Mouse (Mus musculus) limb, embryonic 14.5 days (tissue): Measurements from ENCODE around the gene Iqck. TPM values are rescaled to one million over a fixed set of nuclear protein-coding genes. Genes with fewer than 3 reads are reported as not detected.

Experiments
- ATAC-seq: fragments of 200-750 bp; cut with Nextera tagmentation; 2 replicates; pipeline ENCODE4 v1.8.0; 2017; ENCODE audit warnings: low read depth, moderate number of reproducible peaks, moderate TSS enrichment; ENCODE audit not compliant: low FRiP score
- DNase-seq: peaks from one replicate; pipeline ENCODE4 v3.0.0-alpha.2; 2015; ENCODE audit warnings: low spot score
- H3K27ac ChIP-seq: fragments of 300-500 bp; sonication (generic); replicated peaks from 2 replicates; pipeline ENCODE4 v1.5.1; 2014; ENCODE audit warnings: low read depth, mild to moderate bottlenecking, low read length, moderate library complexity, mixed read lengths
- H3K27me3 ChIP-seq: fragments of 300-500 bp; sonication (generic); 2 replicates; pipeline ENCODE4 v1.6.1; 2014; ENCODE audit warnings: low read length, mixed read lengths; ENCODE audit not compliant: control insufficient read depth, insufficient read depth
- H3K36me3 ChIP-seq: fragments of 300-500 bp; sonication (generic); 2 replicates; pipeline ENCODE4 v1.6.1; 2014; ENCODE audit warnings: mild to moderate bottlenecking, low read length, moderate library complexity, mixed read lengths; ENCODE audit not compliant: control insufficient read depth, insufficient read depth
- H3K4me1 ChIP-seq: fragments of 300-500 bp; sonication (generic); 2 replicates; pipeline ENCODE4 v1.6.1; 2014; ENCODE audit warnings: antibody characterized with exemption, low read length, mixed read lengths; ENCODE audit not compliant: control insufficient read depth, insufficient read depth
- H3K4me2 ChIP-seq: fragments of 300-500 bp; sonication (generic); replicated peaks from 2 replicates; pipeline ENCODE4 v1.6.1; 2014; ENCODE audit warnings: low read depth, mild to moderate bottlenecking, low read length, moderate library complexity; ENCODE audit not compliant: severe bottlenecking
- H3K4me3 ChIP-seq: fragments of 300-500 bp; sonication (generic); replicated peaks from 2 replicates; pipeline ENCODE4 v1.5.1; 2014; ENCODE audit warnings: low read length
- H3K9ac ChIP-seq: fragments of 300-500 bp; sonication (generic); 2 replicates; pipeline ENCODE4 v1.6.1; 2014; ENCODE audit warnings: mild to moderate bottlenecking, low read depth, low read length, moderate library complexity; ENCODE audit not compliant: severe bottlenecking
- H3K9me3 ChIP-seq: fragments of 300-500 bp; sonication (generic); 2 replicates; pipeline ENCODE4 v1.6.1; 2016; ENCODE audit warnings: low read length; ENCODE audit not compliant: control insufficient read depth
- POLR2A ChIP-seq: fragments of 200-500 bp; IDR thresholded peaks from 2 replicates; pipeline ENCODE4 v1.8.0; 2012; ENCODE audit warnings: inconsistent platforms, mild to moderate bottlenecking, moderate library complexity, borderline replicate concordance; ENCODE audit not compliant: insufficient read depth, insufficient read length; ENCODE audit errors: extremely low read depth
- WGBS: fragments of 180-500 bp; shearing (Covaris S2); extraction: QIAGEN DNeasy Blood & Tissue Kit; methylation state at CpG from one replicate; pipeline ENCODE4 v1.1.7; 2014; 5-methylcytosine and 5-hydroxymethylcytosine counted together
- polyA plus RNA-seq, 2 experiments: library from polyadenylated mRNA; depleted of rRNA in 1 of 2; stranded (reverse) in 1 of 2; unstranded in 1 of 2; fragments of >200 nt; fragmentation: Nextera tagmentation in 1 of 2; extraction: Ambion mirVana in 1 of 2; gene quantifications; 2 replicates each; pipeline versions ENCODE4 v1.2.1 to v1.2.3; 2012 to 2014

Gene Iqck
- polyA plus RNA-seq, 2 experiments = 2.5 to 2.8 TPM

DNA sequence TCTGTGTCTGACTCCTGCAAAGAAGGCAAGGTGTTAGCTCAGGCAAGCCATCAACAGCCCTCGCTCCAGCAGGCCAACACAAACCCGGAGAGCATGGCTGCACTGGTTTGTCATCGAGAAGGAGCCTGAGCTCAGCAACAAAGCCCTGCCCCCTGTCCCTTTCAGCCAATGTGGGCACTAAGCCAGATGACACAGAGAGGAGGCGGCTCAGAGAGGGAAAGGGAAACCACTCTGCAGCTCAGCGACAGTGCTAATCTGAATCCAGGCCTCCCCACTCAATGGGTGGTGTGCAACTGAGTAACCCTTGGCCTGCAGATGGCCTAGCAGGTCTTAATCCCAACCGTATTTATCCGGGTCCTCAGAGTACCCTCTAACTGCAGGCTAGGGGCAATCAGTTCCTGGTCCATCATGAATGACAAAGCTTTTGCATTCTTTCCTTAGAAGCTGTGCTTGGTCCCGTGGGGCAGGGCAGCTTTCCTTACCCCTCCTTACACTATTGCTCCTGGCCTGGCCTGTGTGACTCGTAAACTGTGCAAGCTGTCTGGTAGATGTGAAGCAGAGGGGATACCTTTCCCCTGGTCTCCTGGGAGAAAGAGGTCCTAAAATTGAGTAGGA lies 4.8 kb upstream of the Iqck start:
- H3K27me3 ChIP-seq = no peaks in the 10 kb centered on the region
- 85% methylated on average over 9 of the region's 9 CpGs for WGBS
- no peak for TF ChIP-seq POLR2A

DNA sequence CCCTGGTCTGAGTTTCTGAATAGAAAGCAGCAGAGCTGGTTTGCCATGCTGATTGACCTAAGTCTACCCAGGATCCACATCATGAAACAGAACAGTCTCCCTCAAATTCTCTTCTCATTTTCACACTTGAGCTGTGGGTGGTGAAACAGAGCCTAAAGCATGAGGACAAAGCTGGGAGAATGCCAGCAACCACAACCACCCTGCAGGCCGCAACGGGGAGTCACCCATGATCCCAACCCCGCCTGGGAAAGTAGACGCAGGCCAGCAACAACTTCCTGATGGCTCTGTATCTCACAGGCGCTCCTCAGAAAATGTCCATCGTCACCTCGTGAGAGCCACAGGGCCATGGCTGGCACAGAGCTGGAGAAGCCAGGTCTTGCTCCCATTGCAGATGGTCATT lies 4.0 kb upstream of the Iqck start:
- 92% methylated on average over 7 of the region's 7 CpGs for WGBS
- TF ChIP-seq POLR2A = no peak

More for the DNA sequence above, 4.8 kb upstream of the Iqck start:
- peaks cover 73% of the 10 kb centered on the region for H3K36me3 ChIP-seq
- no peak overlapping the region for H3K9ac ChIP-seq
- DNase-seq (no peak), ATAC-seq (no peak)
- H3K4me2 ChIP-seq = no peak overlapping the region
- peaks cover 3% of the 10 kb centered on the region for H3K4me1 ChIP-seq
- H3K4me3 ChIP-seq = no peak overlapping the region
- H3K27ac ChIP-seq = no peak overlapping the region
- no peaks in the 10 kb centered on the region for H3K9me3 ChIP-seq

DNA sequence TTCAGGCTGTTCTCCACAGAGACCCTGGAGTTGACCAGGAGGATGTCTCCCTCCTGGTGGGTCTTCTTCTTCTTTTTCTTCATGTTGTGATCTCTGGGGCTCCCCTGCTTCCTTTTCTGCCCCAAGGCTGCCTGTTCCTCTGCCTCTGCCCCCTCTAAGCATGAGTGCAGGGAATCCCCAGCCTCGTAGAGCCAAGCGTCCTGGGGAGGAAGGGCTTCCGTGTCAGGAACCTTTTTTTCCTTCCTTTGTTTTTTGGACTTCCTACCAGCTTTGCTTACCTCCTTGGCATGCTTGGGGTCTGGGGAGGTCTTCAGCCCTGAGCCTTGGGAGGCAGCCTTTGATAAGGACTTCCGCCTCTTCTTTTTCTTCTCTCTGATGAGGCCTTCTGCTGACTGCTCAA lies 2.9 kb upstream of the Iqck start:
- peaks cover 54% of the 10 kb centered on the region for H3K36me3 ChIP-seq

More for the DNA sequence above, 4.0 kb upstream of the Iqck start:
- Histone ChIP-seq H3K4me1 (peaks cover 7% of the 10 kb centered on the region), H3K27ac (no peak overlapping the region), H3K4me2 (no peak overlapping the region), H3K36me3 (peaks cover 65% of the 10 kb centered on the region), H3K9ac (no peak overlapping the region), H3K9me3 (no peaks in the 10 kb centered on the region), H3K27me3 (no peaks in the 10 kb centered on the region), H3K4me3 (no peak overlapping the region)
- DNase-seq (no peak), ATAC-seq (no peak)

DNA sequence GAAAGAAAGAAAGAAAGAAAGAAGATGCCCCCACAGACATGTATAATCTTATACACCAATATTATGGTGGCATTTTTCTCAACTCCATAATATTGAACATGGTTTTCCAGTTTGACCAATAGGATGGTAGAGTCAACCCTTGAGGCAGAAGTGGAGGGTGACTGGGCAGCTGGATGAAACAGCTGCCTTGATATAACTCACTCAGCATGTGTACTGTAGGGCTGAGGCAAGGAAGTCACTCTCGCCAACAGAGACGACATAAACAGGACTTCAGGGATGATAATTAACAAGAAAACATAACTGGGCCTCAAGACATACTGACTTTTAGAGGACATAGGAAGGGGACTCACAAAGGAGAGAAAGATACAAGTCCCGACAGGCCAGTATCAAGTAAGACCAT lies 946 bp upstream of the Iqck start:
- Histone ChIP-seq H3K27me3 (no peaks in the 10 kb centered on the region), H3K4me2 (peak overlapping the region; percentile 54), H3K36me3 (peaks cover 34% of the 10 kb centered on the region), H3K9ac (peak overlapping the region; percentile 69), H3K27ac (no peak overlapping the region), H3K4me3 (peak overlapping the region; percentile 85), H3K9me3 (no peaks in the 10 kb centered on the region), H3K4me1 (peaks cover 7% of the 10 kb centered on the region)
- ATAC-seq (no peak), DNase-seq (no peak)
- no peak for TF ChIP-seq POLR2A
- 13% methylated on average over 3 of the region's 3 CpGs for WGBS

More for the DNA sequence above, 2.9 kb upstream of the Iqck start:
- H3K4me3 ChIP-seq = no peak overlapping the region
- no peaks in the 10 kb centered on the region for H3K27me3 ChIP-seq
- ATAC-seq (no peak), DNase-seq (no peak)
- no peak for TF ChIP-seq POLR2A
- H3K27ac ChIP-seq = no peak overlapping the region
- H3K4me2 ChIP-seq = no peak overlapping the region
- H3K9me3 ChIP-seq = no peaks in the 10 kb centered on the region
- 86% methylated on average over 4 of the region's 4 CpGs for WGBS
- H3K9ac ChIP-seq = no peak overlapping the region
- peaks cover 7% of the 10 kb centered on the region for H3K4me1 ChIP-seq

DNA sequence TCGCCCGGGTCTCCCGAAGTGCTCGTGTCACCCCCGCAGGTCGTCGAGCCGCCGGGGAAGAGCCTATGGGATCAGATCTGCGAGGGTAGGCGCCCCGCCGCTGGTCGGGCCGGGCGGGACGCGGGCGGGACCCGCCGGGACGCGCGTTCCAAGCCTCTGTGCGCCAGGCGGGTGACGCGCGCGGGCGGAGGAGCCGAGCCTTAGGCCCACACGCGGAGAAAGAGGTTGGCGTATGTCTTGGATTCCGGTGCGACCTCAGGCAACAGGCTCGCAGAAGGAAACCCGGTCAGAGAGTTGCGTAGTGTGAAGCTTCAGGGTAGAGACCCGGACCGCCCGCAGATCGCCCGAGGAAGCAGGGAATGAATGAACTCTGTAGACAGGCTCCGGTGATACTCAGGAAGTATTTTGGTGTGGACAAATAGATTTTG lies 339 bp downstream of the Iqck start, which contains the start of gene Knop1:
Knop1 (minus strand) TSS at position 378 of the 428 bp plus-strand sequence.
- WGBS = under 1% methylated on average over 46 of the region's 46 CpGs
- ATAC-seq (peak; percentile 81), DNase-seq (no peak)
- no peaks in the 10 kb centered on the region for H3K27me3 ChIP-seq
- TF ChIP-seq POLR2A = no peak
- peak within 1 kb of the TSS; percentile 85 for H3K4me3 ChIP-seq
- peaks cover 7% of the 10 kb centered on the region for H3K4me1 ChIP-seq
- peaks cover 22% of the 10 kb centered on the region for H3K36me3 ChIP-seq
- peak within 1 kb of the TSS; percentile 54 for H3K4me2 ChIP-seq
- no peaks in the 10 kb centered on the region for H3K9me3 ChIP-seq
- H3K27ac ChIP-seq = peak within 1 kb of the TSS; percentile 50
- H3K9ac ChIP-seq = peak within 1 kb of the TSS; percentile 69
